11 mouse cellular contexts compared by ENCODE assay signal in the genomic region with DNA sequence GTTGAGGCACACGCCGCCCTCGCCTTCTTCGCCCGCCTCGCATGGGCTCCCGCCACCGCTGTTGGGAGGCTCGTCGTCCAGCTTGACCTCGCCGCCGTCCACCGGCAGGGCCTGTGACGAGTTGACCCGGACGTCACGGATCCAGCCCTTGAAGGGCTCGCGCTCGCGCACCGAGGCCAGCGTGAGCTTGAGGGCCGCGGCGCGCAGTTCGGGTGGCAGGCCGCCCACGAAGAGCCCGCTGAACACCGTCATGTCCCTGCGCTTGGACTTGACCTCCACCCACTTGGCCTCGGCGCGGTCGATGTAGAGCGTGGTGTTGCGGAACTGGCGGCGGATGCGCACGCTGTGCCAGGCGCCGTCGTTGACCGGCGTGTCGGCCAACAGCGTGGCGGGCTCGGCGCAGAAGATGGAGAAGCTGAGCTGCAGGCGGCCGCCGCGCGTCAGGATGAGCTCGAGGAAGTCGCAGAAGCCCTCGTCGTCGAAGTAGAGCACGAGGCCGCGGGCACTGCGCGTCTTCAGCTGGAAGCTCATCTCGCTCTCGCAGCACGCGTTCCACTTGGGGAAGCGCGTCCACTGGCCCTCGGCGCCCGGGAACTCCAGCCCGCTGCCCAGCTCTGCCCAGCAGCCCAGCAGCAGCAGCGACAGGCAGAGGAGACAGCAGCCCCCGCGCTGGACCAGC. TPM values are rescaled to one million over a fixed set of nuclear protein-coding genes. Genes with fewer than 3 reads are reported as not detected.
DNase-seq lines count a peak whose midpoint lies in the region; ATAC-seq and TF ChIP-seq lines count a peak whose summit lies in the region.
"Had no signal": no experiment of that assay in that cellular context is flagged by ENCODE, and none has a peak within 500 bp of the region (broad histone marks: within the 10 kb centered on the region; RNA-seq: fewer than 3 reads in every experiment).

No protein-coding gene starts in this region.

- intact Hi-C loops in gastrocnemius, postnatal 36 days (cut with DNase I) = no loop called here

- ATAC-seq in hindbrain, embryonic 16.5 days = no peak
- ATAC-seq: intestine, embryonic 15.5 days had no signal

- H3K9me3 ChIP-seq in E14TG2a.4 (ENCODE audit: low read length) = peaks cover 4% of the 10 kb centered on the region; the same call in 1 of the 2 replicates
- peaks cover 10% of the 10 kb centered on the region for H3K9me3 ChIP-seq in hindbrain, embryonic 16.5 days (ENCODE audit: control insufficient read depth, low read length)

- peak overlapping the region; percentile 45; the same call in 1 of the 2 replicates for H3K4me3 ChIP-seq in layer of hippocampus, adult 2 months
- peak overlapping the region; percentile 69 for H3K4me3 ChIP-seq in E14TG2a.4 (replicated peaks; ENCODE audit: low read length)
- H3K4me3 ChIP-seq in hindbrain, embryonic 16.5 days (ENCODE audit: low read length) = peak overlapping the region; percentile 10; the same call in 1 of the 2 replicates
- H3K4me3 ChIP-seq: erythroblast, embryonic 14.5 days; intestine, embryonic 15.5 days; liver, embryonic 13.5 days had no signal

- no peak overlapping the region for H3K9ac ChIP-seq in hindbrain, embryonic 16.5 days (ENCODE audit: low read depth, low read length)
- H3K9ac ChIP-seq: intestine, embryonic 15.5 days; liver, embryonic 13.5 days had no signal

- H3K4me2 ChIP-seq in hindbrain, embryonic 16.5 days (ENCODE audit: low read length) = peak overlapping the region; percentile 58; the same call in 1 of the 2 replicates
- H3K4me2 ChIP-seq: intestine, embryonic 15.5 days; liver, embryonic 13.5 days had no signal

- H3K36me3 ChIP-seq in E14TG2a.4 (ENCODE audit: insufficient read depth, low read length) = no peaks in the 10 kb centered on the region
- H3K36me3 ChIP-seq in hindbrain, embryonic 16.5 days (ENCODE audit: control insufficient read depth, insufficient read depth, low read length) = peaks cover 16% of the 10 kb centered on the region
- H3K36me3 ChIP-seq: intestine, embryonic 15.5 days; liver, embryonic 13.5 days had no signal

- 76% methylated on average over 79 of the region's 82 CpGs for WGBS in hindbrain, embryonic 16.5 days

- TF ChIP-seq CTCF in layer of hippocampus, adult 2 months (conservative IDR thresholded peaks at IDR 0.05) = no peak
- TF ChIP-seq CTCF in E14TG2a.4 (conservative IDR thresholded peaks at IDR 0.05; ENCODE audit: low read length) = no peak

- peaks cover 40% of the 10 kb centered on the region for H3K27me3 ChIP-seq in E14TG2a.4 (ENCODE audit: insufficient read depth, low read length)
- H3K27me3 ChIP-seq in hindbrain, embryonic 16.5 days (replicated peaks; ENCODE audit: control insufficient read depth, insufficient read depth, low read length) = no peaks in the 10 kb centered on the region
- H3K27me3 ChIP-seq: intestine, embryonic 15.5 days; liver, embryonic 13.5 days had no signal

- peak; percentile 5 for DNase-seq in embryo, embryonic 11 days
- DNase-seq in embryo, embryonic 10 days (ENCODE audit: low spot score) = no peak
- no peak for DNase-seq in layer of hippocampus, adult 2 months (ENCODE audit: low spot score in 2 of 2)
- no peak for DNase-seq in layer of hippocampus, adult 11-12 months (ENCODE audit: low spot score)
- no peak for DNase-seq in thymus, postnatal 10 days (ENCODE audit: low spot score in 2 of 2)
- DNase-seq in gastrocnemius, postnatal 36 days = no peak
- DNase-seq: liver, embryonic 13.5 days had no signal

- peak overlapping the region; percentile 76 for H3K27ac ChIP-seq in layer of hippocampus, adult 2 months
- no peak overlapping the region for H3K27ac ChIP-seq in hindbrain, embryonic 16.5 days (ENCODE audit: low read depth, low read length)
- H3K27ac ChIP-seq: intestine, embryonic 15.5 days; liver, embryonic 13.5 days had no signal

- peaks cover 3% of the 10 kb centered on the region for H3K4me1 ChIP-seq in E14TG2a.4 (replicated peaks; ENCODE audit: low read depth, low read length)
- peaks cover 10% of the 10 kb centered on the region for H3K4me1 ChIP-seq in hindbrain, embryonic 16.5 days (ENCODE audit: control insufficient read depth, insufficient read depth, low read depth, low read length)
- H3K4me1 ChIP-seq: intestine, embryonic 15.5 days; liver, embryonic 13.5 days had no signal

RNA-seq across cellular contexts. Expression of gene Nrxn1, which starts 4.7 kb away (rescaled TPM):
- 100 to 1,000 TPM; 450 to 453 TPM for total RNA-seq in layer of hippocampus, adult 2 months (2021)
- polyA plus RNA-seq in hindbrain, embryonic 16.5 days (2015; fragmentation: Nextera tagmentation; extraction: Ambion mirVana) = 229 and 250 TPM in 2 replicates
- under 1 TPM; 0.38 to 0.49 TPM for total RNA-seq in gastrocnemius, postnatal 36 days (2021)
- polyA plus RNA-seq: erythroblast, embryonic 14.5 days had no signal

Comparison
In these comparisons a context has a peak if more than half of its experiments do, and no peak if none do; other contexts are left out.
1. H3K4me3 ChIP-seq: peak in every context shown above with its lines; median percentile 69 in E14TG2a.4; 45 in layer of hippocampus, adult 2 months; 10 in hindbrain, embryonic 16.5 days.
2. RNA of gene Nrxn1, which starts 4.7 kb away (total RNA-seq): 450 to 453 TPM in layer of hippocampus, adult 2 months; 0.38 to 0.49 TPM in gastrocnemius, postnatal 36 days; every median in the first group is over 100 times any median in the second.